Mouse (Mus musculus) gastrocnemius, adult 18-20 months (tissue): ENCODE measurements at regions not wholly inside any gene's neighbourhood (a gene's known extent, or its start where the extent isn't known, plus 50 kb on each side); places are given as distances from the start of the nearest gene placed in this dataset.
"Not testable (repeated sequence)": the region's sequence is repeated elsewhere in the genome, so short reads cannot be mapped to it uniquely, and the experiment has no call there.

Experiments
- DNase-seq: peaks from one replicate; pipeline ENCODE4 v3.0.0; 2021; ENCODE audit warnings: low spot score

DNA sequence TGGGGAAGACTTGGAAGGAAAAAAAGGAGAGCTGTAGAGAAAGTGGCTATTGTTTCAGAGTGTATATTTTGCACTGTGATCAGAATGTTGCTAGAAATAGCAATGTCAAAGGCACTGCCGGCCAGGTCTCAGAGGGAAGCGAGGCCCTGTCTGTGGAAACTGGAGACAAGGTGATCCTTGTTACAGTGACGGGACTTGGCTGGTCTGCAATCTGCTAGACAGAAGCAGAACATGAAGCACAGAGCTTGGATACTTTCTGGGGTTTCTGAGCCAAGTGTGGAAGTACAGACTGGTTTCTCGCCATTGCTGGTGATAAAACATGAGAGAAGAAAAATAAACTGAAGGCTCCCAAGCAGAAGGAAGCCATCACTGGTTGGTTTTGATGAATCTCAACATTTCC, 198.3 kb upstream of the Slc7a14 start:
- no peak for DNase-seq

DNA sequence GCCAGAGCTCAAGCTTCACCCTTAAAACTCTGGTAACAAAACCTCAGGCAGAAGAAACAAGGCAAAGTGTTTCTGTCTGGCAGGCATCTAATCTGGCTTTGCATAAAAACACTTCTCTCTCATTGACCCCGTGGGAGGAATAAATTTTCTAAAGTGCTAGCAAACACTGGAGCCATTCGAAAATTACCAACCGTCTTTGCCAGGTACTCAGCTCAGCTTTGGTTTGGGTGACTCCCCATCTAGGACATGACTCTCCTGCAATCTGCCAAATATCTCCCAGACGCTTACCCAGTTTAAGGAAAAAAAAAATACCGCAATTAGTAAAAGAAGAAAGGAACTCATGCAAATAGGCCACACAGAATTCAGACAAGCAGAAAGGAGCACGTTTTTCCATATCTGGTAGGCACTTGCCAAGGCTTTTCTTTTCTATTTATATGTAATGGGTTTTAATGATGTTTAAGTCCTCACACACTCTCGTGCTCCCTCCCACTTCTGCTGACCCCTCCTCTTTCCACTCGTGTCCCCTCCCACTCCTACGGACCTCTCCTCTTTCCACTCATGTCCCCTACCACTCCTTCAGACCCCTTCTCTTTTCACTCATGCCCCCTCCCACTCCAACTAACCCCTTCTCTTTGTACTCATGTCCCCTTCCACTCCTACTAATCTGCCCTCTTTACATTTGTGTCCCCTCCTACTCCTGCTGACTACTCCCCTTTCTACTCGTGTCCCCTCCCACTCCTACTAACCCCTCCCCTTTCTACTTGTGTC, 189.2 kb upstream of the Slc7a14 start:
- peak; percentile 2 for DNase-seq

DNA sequence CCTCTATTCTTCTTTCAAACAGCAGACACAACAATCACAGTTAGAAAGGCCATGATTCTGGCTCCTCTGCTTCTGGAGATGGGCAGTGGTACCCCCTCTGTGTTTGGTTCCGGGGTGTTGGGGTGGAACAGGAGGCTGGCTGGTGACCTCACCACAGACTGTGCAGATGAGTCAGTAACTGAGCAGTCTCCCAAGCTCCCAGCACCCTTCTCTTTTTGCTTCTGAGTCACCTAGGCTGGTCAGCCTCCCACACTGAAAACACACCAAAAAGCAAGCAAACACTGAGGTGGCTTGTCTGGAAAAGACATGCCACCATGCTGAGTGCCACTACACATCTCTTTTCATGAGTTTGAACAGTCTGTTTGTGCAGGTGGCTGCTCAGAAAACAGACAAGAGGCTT, 185.1 kb upstream of the Slc7a14 start:
- no peak for DNase-seq

DNA sequence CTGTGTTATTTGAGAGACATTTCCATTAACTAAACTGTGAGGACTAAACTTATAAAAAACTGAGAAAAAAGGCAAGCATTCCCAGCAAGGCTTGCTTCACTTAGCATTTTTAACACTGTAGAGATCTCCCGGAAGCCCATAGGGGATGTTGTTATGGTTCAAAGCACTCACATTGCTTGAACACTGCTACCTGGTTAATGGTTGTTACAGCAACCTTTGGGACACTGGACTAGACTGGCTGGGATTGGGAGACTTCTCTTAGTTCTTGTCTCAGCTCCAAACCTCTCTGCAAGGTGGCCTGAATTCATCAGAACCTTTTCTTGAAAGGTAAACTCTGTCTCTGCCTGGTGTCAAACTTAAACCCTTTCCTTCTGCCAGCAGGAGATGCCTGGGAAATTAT, 184.5 kb upstream of the Slc7a14 start:
- no peak for DNase-seq

DNA sequence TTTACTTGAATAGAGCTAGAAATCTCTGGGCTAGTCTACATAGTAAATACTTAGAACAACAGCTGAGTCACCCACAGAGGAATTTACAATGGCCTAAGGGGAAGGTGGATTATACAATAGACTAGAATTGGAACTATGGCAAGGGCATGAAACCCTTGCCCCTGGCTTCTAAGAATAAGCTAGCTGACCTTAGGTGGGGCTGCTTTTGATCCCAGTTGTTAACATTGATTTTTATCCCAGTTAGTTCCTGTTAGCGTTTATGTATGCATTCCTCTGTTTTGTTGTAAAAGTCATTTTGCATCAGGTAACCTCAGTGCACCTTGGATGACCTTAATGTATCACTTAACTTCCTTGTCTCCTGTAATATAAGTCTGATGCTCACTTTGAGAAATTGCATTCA, 181.6 kb upstream of the Slc7a14 start:
- not testable (repeated sequence) for DNase-seq

DNA sequence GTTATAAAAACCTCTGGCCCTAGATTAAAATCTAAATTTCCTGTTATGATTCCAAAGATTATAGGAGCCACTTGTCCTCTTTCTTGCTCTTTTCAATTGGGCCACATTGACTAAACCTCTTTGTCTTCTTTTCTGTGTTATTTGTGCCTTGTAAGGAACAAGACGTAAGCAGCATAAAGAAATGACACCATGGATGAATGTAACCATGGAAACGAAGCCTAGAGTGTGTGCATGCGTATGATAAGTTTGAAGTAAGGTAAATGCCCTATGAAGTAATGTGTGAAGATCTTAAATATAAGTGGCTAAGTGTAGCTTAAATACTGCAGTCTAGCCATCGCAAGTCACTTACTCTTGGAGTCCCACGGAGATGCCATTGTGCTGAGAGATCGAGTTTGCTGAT, 177.4 kb upstream of the Slc7a14 start:
- DNase-seq: no peak

DNA sequence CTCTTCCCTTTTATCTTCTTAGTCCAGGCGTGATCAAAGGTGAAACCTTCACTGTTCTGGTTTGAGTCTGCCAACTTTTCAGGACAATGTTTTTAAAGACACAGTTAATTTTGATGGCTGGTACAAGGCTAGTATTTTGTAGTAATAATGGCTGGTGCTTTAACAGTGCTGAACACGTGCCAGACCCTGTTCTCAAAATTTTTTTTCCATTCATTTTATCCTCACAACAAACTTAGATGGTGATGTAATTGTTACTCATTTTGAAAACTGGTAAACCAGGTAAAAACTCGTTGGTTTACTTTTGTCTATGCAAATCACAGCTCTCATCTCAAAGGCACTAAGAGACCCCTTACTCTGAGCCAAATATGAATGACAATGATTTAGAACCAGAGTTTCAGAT, 171.8 kb upstream of the Slc7a14 start:
- no peak for DNase-seq

DNA sequence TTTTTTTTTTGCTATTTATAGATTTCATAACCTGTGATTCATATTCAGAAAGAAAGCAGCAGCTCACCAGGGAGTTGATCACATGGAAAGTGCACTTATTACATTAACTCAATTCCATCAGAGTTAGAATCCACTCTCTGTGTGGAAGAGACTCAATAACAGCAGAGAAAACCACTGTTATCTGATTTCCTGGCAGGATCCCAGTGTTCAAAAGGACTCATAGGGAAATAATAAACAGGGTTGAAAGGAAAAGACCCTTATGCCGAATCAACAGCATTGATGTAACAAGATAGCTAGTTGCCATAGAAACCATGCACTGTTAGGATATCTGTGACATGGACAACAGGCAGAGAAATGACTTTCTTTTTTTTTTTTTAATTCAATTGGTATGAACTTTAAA, 157.7 kb upstream of the Slc7a14 start:
- no peak for DNase-seq

DNA sequence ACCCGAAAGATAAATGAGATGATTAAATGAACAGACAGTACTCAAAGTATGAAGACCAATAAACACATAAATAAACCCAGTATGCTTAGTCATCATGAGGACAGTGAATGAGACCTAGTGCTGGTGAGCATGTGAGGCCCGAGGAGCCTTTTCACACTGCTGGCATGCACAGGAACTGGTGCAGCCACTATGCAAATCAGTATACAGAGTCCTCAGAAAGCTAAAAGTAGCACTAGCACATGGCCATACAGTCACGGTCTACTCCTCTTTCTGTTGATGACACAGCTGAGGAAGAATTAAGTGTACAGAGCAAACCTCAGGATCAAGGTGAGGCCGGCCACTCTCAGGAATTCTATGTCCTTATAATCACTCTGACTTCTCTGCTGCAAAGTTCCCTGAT, 154.1 kb upstream of the Slc7a14 start:
- DNase-seq: no peak

DNA sequence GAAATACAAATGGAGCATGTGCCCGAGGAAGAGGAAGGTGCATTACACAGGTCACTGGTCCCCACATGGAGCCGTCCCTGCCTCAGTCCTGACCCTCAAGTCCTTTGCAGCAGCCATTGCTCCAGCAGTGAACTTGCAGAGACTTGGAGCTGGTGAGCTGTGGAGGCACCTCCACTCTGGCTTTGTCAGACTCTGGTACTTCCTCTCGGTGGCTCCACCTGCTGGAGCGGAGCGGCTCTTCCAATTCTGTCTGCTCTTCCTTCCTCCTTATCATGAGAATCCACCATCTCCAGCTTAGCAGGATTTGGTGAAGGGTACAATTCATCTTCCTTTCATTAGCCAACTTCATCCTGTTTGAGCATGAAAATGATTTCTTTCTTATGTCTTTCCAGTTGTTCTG, 149.3 kb upstream of the Slc7a14 start:
- peak; percentile 6 for DNase-seq

DNA sequence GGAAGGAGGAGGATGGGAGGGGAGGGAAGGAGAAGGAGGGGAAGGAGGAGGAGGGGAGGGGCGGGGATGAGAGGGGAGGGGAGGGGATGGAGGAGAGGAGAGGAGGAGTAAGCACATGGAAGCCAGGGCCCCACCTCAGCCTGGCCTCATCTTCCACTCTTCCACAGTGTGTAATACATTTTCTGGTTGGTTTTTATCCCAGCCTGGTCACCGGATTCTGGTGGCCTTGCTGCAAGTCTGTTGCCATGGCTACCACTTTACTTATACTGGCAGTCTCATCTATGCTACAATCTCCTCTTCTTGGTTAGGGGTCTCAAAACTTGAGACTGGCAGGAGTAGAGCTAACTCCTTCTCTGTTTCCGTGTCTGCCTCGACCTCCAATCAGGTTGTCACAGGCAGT, 147.8 kb upstream of the Slc7a14 start:
- no peak for DNase-seq

DNA sequence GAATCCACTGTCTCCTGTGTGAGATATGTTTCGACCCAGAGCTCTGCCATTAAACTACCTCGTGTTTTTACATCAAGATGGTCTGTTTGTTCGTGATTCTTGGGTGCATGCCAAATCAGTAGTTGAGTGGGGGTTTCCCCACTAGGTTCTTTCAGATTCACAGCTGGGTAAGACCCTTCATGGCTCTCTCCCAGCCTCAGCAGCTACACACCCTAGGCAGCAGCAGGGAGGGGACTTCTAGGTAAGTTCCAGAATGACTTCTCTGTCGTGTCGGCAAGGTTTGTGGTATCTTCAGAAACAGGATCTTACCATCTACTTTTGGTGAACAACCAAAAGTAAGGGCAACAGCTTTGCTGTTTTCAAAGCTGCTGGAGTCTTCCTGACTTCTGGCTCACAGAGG, 144.9 kb upstream of the Slc7a14 start:
- DNase-seq: no peak

DNA sequence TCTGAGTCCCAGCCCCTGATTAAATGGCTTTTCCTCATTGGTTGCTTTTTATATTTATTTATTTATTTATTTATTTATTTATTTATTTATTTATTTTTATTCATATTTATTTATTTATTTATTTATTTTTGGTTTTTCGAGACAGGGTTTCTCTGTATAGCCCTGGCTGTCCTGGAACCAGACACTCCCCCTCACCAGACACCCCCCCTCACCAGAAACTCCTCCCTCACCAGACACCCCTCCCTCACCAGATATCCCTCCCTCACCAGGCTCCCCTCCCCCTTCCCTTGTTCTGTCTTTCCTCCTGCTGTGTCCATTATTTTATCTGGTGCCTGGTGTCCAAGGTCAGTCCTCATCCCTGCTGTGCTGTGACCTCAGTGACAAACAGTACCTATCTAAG, 134.7 kb upstream of the Slc7a14 start:
- no peak for DNase-seq

DNA sequence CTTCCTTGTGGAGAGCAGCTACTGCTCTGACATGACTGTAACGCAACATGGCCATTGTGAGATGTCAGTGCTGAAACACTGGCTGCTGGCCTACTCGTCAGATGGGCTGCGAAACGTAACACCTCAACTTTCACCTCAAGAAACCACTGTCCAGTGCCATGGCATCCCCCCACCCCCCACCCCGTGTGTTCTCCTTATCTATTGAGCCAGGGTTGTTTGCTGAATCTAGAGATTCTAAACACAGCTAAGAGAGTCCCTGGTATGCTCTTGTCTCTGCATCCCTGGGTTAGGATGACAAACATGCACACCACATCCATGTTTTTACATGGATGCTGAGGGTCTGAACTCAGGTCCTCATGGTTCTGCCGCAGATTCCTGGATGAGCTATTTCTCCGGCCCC, 134.1 kb upstream of the Slc7a14 start:
- DNase-seq: no peak

DNA sequence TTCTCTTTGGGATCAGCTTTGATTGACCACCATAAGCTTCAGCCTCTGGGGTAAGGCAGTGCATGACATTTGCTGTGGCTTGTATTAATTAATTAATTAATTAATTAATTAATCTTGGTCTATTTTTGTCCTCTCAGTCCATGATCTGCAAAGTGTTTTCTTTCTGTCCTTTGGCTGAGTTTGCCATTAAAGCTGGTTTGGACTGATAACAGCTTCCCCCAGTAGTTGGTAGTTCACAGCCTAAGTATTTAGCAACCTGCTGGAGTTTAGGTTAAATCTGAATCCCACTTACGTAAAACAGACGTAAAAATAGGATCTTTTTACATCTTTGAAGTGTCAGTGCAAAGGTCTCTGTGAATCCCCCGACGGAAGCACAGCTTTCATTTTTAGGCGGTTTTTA, 133.7 kb upstream of the Slc7a14 start:
- no peak for DNase-seq

DNA sequence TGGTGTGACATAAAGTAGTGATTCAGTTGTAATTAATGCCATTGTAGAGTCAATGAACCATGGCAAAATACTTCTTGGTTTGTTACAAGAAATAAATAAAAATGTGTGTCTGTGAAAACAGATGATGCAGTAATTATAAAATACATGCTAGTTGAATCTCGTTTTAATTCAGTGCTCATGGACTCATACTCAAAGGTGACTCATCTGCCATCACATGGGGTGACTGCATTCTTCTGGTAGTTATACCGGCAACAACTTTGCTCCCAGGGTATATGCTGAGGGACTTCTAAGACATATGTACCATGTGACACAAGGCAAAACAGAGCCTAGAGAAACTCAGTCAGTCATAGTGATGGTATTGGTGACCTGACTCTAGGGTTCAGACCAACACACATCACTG, 130.1 kb upstream of the Slc7a14 start:
- no peak for DNase-seq

DNA sequence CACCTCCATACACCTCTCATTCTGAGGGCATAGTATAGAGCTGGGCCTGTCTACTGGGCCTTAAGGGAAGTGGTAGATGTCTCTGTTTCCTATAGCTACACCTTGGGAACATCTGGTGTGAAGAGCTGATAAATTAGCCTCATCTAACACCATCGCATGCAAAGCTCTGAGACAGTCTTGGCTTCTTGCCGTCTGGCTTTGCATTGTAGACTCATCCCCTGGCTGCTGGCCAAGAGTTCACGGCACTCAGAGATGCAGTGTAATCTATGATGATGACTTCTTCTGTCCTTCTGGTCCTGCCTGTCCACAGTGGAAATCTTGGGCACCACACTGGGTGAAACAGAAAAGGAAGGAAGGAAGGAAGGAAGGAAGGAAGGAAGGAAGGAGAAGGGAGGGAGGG, 127.8 kb upstream of the Slc7a14 start:
- no peak for DNase-seq

DNA sequence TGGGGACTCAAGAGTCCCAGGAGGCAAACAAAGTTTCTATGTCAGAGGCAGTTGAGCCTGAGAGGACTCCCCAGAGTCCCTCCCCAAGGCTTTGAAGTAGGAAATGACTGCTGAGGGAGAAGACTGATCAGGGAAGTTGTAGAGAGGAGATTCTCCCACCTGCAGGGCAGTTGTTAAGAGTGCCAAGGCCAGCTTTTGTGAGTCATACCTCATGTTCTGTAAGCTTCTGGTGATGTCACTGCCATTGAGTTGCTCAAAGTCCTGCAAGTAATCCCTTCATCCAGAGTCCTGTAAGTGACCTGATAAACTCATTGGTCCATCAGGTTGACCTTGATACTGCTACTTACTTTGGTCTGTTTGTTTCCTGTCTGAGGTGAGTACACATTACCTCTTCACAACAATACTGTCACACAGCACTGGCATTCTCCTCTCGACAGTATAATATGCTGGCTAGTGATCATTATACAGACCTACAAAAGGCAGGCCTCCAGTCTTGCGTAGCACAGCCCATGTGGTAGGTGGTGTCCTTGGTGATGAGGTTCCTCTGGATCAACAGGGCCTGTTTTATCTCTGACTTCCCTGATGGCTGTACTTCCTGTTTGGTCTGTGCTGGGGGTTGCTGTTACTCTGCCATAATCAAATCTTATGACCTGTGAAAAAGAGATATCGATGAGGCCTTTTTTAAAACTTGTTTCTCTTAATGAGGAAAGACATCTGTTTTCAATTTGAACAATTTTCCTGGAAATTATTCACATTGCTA, 125.2 kb upstream of the Slc7a14 start:
- DNase-seq: no peak

DNA sequence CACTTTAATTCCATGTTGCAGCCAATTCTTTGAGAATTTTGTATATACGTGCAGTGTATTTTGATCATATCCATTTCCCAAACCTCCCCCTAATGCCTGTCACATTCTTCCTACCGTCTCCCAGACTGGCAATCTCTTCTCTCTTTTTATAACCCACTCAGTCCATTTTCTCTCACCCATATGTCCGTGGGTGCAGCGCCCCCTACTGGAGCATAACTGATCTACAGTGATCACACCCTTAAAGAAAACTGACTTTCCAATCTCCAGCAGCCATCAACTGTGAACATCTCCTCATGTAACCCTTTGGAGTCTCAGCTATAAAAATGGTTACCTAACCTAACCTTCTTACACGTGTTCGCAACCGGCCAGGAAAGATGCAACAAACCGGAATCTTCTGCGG, 123.0 kb upstream of the Slc7a14 start:
- no peak for DNase-seq

DNA sequence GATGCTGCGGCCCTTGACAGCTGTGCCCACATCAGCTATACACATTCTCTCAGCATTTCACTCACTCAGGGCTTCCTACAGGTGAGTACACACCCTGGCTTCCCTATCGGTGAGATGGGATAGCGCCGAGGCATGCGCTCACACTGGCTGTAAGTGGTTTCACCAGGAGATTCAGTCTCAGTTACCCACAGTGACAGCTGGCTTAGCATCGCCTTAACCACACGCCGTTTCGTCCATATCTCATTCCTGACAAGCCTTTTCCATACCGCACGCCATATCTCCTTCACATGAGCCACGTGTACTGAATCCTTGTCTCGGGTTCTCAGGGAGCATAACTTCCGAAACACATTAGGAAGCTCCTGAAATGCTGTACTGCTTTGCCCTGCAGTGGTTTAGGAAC, 113.3 kb upstream of the Slc7a14 start:
- DNase-seq: no peak

DNA sequence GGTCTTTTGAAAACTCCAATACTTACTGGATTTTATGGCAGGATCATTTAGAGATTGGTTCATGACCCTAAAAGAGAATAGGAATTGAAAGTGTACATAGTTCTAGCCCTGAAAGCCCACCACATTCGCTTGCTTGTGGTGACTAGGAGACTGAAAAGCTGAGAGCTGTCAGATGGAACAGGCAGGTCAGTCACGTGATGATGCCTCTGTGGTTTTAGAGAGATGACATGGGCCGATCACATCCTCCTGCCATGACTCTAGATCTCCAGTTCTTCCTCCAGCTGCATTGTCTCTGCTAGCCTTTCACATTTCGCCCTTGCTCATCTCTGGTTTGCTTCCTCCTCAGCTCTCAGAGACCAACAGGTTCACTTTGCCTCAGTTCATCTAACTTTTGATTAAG, 98.6 kb upstream of the Slc7a14 start:
- DNase-seq: no peak

DNA sequence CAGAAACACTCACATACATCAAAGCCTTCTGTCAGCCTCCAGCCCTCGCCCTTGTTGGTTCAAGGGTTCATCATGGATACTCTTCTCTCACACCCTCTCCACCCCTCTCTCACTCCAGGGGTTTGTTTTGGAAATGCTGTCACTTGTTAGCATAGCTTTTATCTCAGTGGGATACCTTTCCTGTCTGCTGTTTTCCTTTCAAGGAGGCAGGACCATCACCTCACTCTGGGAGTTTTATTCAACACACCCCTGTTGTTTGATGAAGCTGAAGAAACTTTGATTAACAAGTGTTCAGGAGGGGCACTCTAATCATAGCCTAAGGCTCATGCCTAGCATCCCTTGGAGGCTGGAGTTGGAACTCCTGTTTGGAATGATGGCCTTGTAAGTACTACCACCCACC, 95.7 kb upstream of the Slc7a14 start:
- no peak for DNase-seq

DNA sequence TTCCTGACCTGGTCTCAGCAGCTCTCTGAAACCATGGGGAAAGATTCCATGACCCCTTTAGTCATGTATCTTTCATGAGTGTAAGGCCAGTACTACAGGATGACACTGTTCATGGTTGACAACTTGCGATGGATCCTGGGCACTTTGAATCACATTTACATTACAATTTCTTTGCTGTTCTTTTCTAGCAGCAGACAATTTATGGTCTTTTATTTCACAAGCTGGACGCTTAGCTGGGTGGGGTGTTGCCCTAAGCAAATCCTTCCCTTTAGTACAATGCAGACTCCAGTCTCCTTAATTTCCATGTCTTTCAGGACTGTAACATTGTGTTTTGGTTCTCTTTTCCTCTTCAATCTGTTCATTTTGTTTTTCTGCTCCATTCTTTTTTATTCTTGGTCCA, 89.0 kb upstream of the Slc7a14 start:
- DNase-seq: no peak
